In genomic region chr1:150099790-150100333, GRCm38 (mm10) we compare ENCODE assay signal across 8 mouse cellular contexts. TPM values are rescaled to one million over a fixed set of nuclear protein-coding genes. Genes with fewer than 3 reads are reported as not detected.
DNase-seq lines count a peak whose midpoint lies in the region; ATAC-seq and TF ChIP-seq lines count a peak whose summit lies in the region.

Gene Ptgs2, plus strand, starts transcription at chr1:150100031.

- TF ChIP-seq POLR2A in CH12.LX (IDR thresholded peaks at IDR 0.05; ENCODE audit: low read depth, low read length) = no peak
- TF ChIP-seq POLR2A in bone marrow, adult 2 months (IDR thresholded peaks at IDR 0.05; ENCODE audit: borderline replicate concordance, control insufficient read depth, low read depth, low read length) = no peak

- DNase-seq in CH12.LX (ENCODE audit: extremely low read depth) = peak; percentile 64
- peak; percentile 64 to 66 for DNase-seq in frontal cortex, postnatal 36 days (ENCODE audit: low spot score in 2 of 2)
- DNase-seq in left cerebral cortex, adult 8-10 months (ENCODE audit: low spot score in 2 of 2) = peak; percentile 30 to 53
- peak; percentile 63 for DNase-seq in retina, embryonic 14.5 days (ENCODE audit: low spot score)
- DNase-seq in urinary bladder, postnatal 4 days (ENCODE audit: low spot score in 2 of 2) = peak; percentile 31 to 64

- peak within 1 kb of the TSS in 1 of 3 experiments; percentile 18 for H3K4me3 ChIP-seq in CH12.LX (replicated peaks in 1 of 3; ENCODE audit: low read depth in 2 of 3, low read length in 2 of 3, poor library complexity in 1 of 3)
- peak within 1 kb of the TSS; percentile 49 for H3K4me3 ChIP-seq in bone marrow, adult 2 months (replicated peaks; ENCODE audit: control insufficient read depth, low read depth, low read length)
- H3K4me3 ChIP-seq in hindbrain, embryonic 12.5 days = peak within 1 kb of the TSS; percentile 45
- peak within 1 kb of the TSS; percentile 19; the same call in 1 of the 2 replicates for H3K4me3 ChIP-seq in macrophage (ENCODE audit: inconsistent target)

- dilution Hi-C loops in CH12.LX (cut with MboI; ENCODE audit: extremely low pct_ligation_motif_present, extremely low pct_unique_long_range_greater_than_20kb, low sequenced_read_pairs) = no loop called here

- ATAC-seq in hindbrain, embryonic 12.5 days (ENCODE audit: low FRiP score) = peak; percentile 90

- H3K36me3 ChIP-seq in CH12.LX (replicated peaks in 1 of 2; ENCODE audit: control insufficient read depth in 1 of 2, insufficient read depth in 1 of 2, low read length in 1 of 2) (no peaks in the 10 kb centered on the region), macrophage (ENCODE audit: inconsistent target) (no peaks in the 10 kb centered on the region)
- H3K36me3 ChIP-seq in hindbrain, embryonic 12.5 days = no peaks in the 10 kb centered on the region

- H3K4me2 ChIP-seq in CH12.LX (ENCODE audit: insufficient read depth, low read depth, poor library complexity, severe bottlenecking) = no peak within 1 kb of the TSS
- H3K4me2 ChIP-seq in hindbrain, embryonic 12.5 days (replicated peaks) = peak within 1 kb of the TSS; percentile 93

- H3K27ac ChIP-seq in CH12.LX (ENCODE audit: insufficient read depth, low read depth) (no peak within 1 kb of the TSS), macrophage (no peak within 1 kb of the TSS)
- peak within 1 kb of the TSS; percentile 19; the same call in 1 of the 2 replicates for H3K27ac ChIP-seq in bone marrow, adult 2 months (ENCODE audit: control insufficient read depth, insufficient read depth, low read depth, low read length, poor library complexity)
- no peak within 1 kb of the TSS for H3K27ac ChIP-seq in hindbrain, embryonic 12.5 days

- peaks cover 0 to 11% of the 10 kb centered on the region in 2 experiments; a peak in 2 of 4 replicates for H3K4me1 ChIP-seq in CH12.LX (ENCODE audit: control insufficient read depth in 1 of 2, insufficient read depth in 2 of 2)
- H3K4me1 ChIP-seq in bone marrow, adult 2 months (ENCODE audit: control insufficient read depth, insufficient read depth, low read length) = no peaks in the 10 kb centered on the region
- peaks cover 8% of the 10 kb centered on the region for H3K4me1 ChIP-seq in hindbrain, embryonic 12.5 days

- no peak for TF ChIP-seq RAD21 in CH12.LX (IDR thresholded peaks at IDR 0.05; ENCODE audit: low read depth, low read length)

- no peaks in the 10 kb centered on the region for H3K79me2 ChIP-seq in CH12.LX (replicated peaks; ENCODE audit: control insufficient read depth, extremely low read depth, insufficient read depth, poor library complexity, severe bottlenecking)
- H3K79me2 ChIP-seq in macrophage (ENCODE audit: inconsistent target) = no peaks in the 10 kb centered on the region

- in situ Hi-C loops in CH12.LX (cut with MboI; ENCODE audit: low pct_ligation_motif_present, low pct_unique_long_range_greater_than_20kb, low sequenced_read_pairs) = loop anchor here (25.0 kb wide), 1 partner anchor 162 kb away; no protein-coding TSS in a partner anchor

- no peaks in the 10 kb centered on the region for H3K9me3 ChIP-seq in CH12.LX (replicated peaks; ENCODE audit: low read length)
- H3K9me3 ChIP-seq in hindbrain, embryonic 12.5 days (replicated peaks) = no peaks in the 10 kb centered on the region

- no peaks in the 10 kb centered on the region for H3K27me3 ChIP-seq in CH12.LX (replicated peaks)
- H3K27me3 ChIP-seq in hindbrain, embryonic 12.5 days = no peaks in the 10 kb centered on the region

- WGBS in bone marrow, adult 2 months = 2% methylated on average over 26 of the region's 26 CpGs
- WGBS in hindbrain, embryonic 12.5 days = 2% methylated on average over 26 of the region's 26 CpGs
- WGBS in macrophage (ENCODE audit: missing documents) = 6% methylated on average over 26 of the region's 26 CpGs

- TF ChIP-seq CTCF in CH12.LX (conservative IDR thresholded peaks at IDR 0.05 in 1 of 2, IDR thresholded peaks at IDR 0.05 in 1 of 2; ENCODE audit: low read depth in 2 of 2, low read length in 2 of 2) = no peak
- TF ChIP-seq CTCF in bone marrow, adult 2 months (IDR thresholded peaks at IDR 0.05; ENCODE audit: control insufficient read depth, insufficient read depth, low read length) = no peak

- no peak within 1 kb of the TSS for H3K9ac ChIP-seq in CH12.LX (ENCODE audit: insufficient read depth, low read depth)
- H3K9ac ChIP-seq in hindbrain, embryonic 12.5 days = peak within 1 kb of the TSS; percentile 43

- no peak for TF ChIP-seq EP300 in CH12.LX (IDR thresholded peaks at IDR 0.05; ENCODE audit: low read length)

TF ChIP-seq in CH12.LX, 34 proteins besides CTCF, POLR2A, EP300 and RAD21:
- TF ChIP-seq BHLHE40 (IDR thresholded peaks at IDR 0.05; ENCODE audit: low read depth, low read length) = peak; percentile 65
- TF ChIP-seq MYC (IDR thresholded peaks at IDR 0.05; ENCODE audit: low read depth, low read length) = no peak
- TF ChIP-seq USF1 (IDR thresholded peaks at IDR 0.05; ENCODE audit: low read depth, low read length) = peak; percentile 25; the same call in 1 of the 2 replicates
- TF ChIP-seq ETS1 (conservative IDR thresholded peaks at IDR 0.05; ENCODE audit: low read depth, low read length) = peak; percentile 56

RNA-seq across cellular contexts. Expression of gene Ptgs2, which starts in this region (rescaled TPM):
- total RNA-seq in CH12.LX (2012; rRNA removed) (0.13 and 0.30 TPM in 2 replicates), CH12.LX (2014; rRNA removed) (0.34 TPM in 2 replicates)
- polyA plus RNA-seq in CH12.LX (2012; ENCODE audit: insufficient read length, low read depth) (0.07 and 0.09 TPM in 2 replicates), macrophage (2018) (0.57 to 1.3 TPM (median 0.70 TPM) in 3 replicates)
- 2.5 TPM in 1 of 2 replicates, not detected in the other for polyA plus RNA-seq in bone marrow, adult 2 months (2011; ENCODE audit: insufficient read depth, insufficient read length, low replicate concordance, missing spikeins)
- 0.18 and 0.26 TPM in 2 replicates for polyA plus RNA-seq in hindbrain, embryonic 12.5 days (2016; fragmentation: Nextera tagmentation; extraction: Ambion mirVana)
- total RNA-seq in left cerebral cortex, adult 8-10 months (2022) = 10 to 100 TPM in 1 of 4 experiments, 1 to 10 TPM in 3; 8.2 to 11.6 (median 9.0) TPM
- 100 to 1,000 TPM in 5 of 26 experiments, 10 to 100 TPM in 16, 1 to 10 TPM in 4, under 1 TPM in 1; 0.54 to 151 (median 54.6) TPM for total RNA-seq in macrophage (2018; cell fraction: chromatin; rRNA removed)
- total RNA-seq in macrophage (2018; cell fraction: cytosol; rRNA removed) = 100 to 1,000 TPM in 9 of 26 experiments, 10 to 100 TPM in 11, 1 to 10 TPM in 5, under 1 TPM in 1; 0.58 to 294 (median 60.7) TPM
- total RNA-seq in macrophage (2018; cell fraction: nucleus; rRNA removed) = 100 to 1,000 TPM in 15 of 26 experiments, 10 to 100 TPM in 9, 1 to 10 TPM in 2; 1.5 to 279 (median 121) TPM

Comparison
In these comparisons a context has a peak if more than half of its experiments do, and no peak if none do; other contexts are left out.
1. RNA of gene Ptgs2 (total RNA-seq): 8.2 to 11.6 TPM in left cerebral cortex, adult 8-10 months; 0.13 to 0.34 TPM in CH12.LX; every median in the first group is over 4 times any median in the second.
2. Peak in DNase-seq in CH12.LX; RNA of the gene not detected or under 1 TPM.
3. Peak in ATAC-seq, H3K4me3 ChIP-seq, H3K9ac ChIP-seq and H3K4me2 ChIP-seq in hindbrain, embryonic 12.5 days; RNA of the gene not detected or under 1 TPM.
4. Peak in every context shown above with its lines, with median percentiles within 50 percentile points of each other: DNase-seq.